Mouse (Mus musculus) bone marrow macrophage, adult 2 months (primary cell): ENCODE data around the gene Uba1.

Source experiments
- CTCF ChIP-seq: IDR thresholded peaks from 2 replicates; pipeline ENCODE4 v1.5.1; 2012; ENCODE audit warnings: low read depth, mild to moderate bottlenecking, low read length, moderate library complexity
- POLR2A ChIP-seq: IDR thresholded peaks from 2 replicates; pipeline ENCODE4 v1.6.1; 2012; ENCODE audit warnings: mild to moderate bottlenecking, low read depth, low read length, borderline replicate concordance

GRCm38 (mm10) chrX:20638141-20638540, 20.0 kb upstream of the Uba1 start:
- TF ChIP-seq CTCF (no peak), POLR2A (no peak)
